10 mouse cellular contexts compared by ENCODE assay signal in the genomic region with DNA sequence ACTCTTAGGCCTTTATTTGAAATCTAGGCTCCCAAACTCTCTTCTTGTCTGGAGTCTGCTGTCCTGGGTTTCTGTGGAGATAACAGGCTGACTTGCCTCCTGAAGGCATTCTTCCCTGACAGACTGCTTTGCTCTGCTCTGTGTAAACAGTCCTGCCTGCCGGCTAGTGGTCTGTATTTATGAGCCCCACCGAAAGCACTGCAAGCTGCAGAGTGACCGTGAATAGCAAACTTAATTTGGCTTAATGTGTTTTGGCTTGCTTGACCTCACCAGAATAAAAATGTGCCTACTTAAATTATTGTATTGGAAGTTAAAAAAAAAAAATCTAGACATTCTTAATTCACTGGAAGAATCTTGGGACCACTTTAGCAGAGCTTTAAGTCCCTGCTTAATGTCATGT. TPM values are rescaled to one million over a fixed set of nuclear protein-coding genes. Genes with fewer than 3 reads are reported as not detected.
A peak's percentile ranks its signal among the peaks of the same experiment; 100 is the strongest.
DNase-seq lines count a peak whose midpoint lies in the region; ATAC-seq lines count a peak whose summit lies in the region.
"Had no signal": no experiment of that assay in that cellular context is flagged by ENCODE, and none has a peak within 500 bp of the region (broad histone marks: within the 10 kb centered on the region; RNA-seq: fewer than 3 reads in every experiment).

No protein-coding gene starts in this region.

- ATAC-seq in heart, embryonic 15.5 days (replicated peaks; ENCODE audit: insufficient number of reproducible peaks, insufficient read depth, low FRiP score, low read depth): no peak
- peak; percentile 74; the same call in 1 of the 2 replicates for ATAC-seq in hindbrain, embryonic 13.5 days (ENCODE audit: low FRiP score)
- ATAC-seq in midbrain, embryonic 13.5 days: peak; percentile 82

- intact Hi-C loops in heart, postnatal 36 days (cut with DNase I): no loop called here
- intact Hi-C loops in gastrocnemius, postnatal 14 days (cut with DNase I; ENCODE audit: low total_unique reads): no loop called here

- no peak overlapping the region for H3K4me3 ChIP-seq in heart, embryonic 15.5 days
- no peak overlapping the region for H3K4me3 ChIP-seq in hindbrain, embryonic 13.5 days
- H3K4me3 ChIP-seq in midbrain, embryonic 13.5 days (replicated peaks): no peak overlapping the region

- 9% methylated on average over 3 of the region's 3 CpGs for WGBS in heart, embryonic 15.5 days
- WGBS in hindbrain, embryonic 13.5 days: 3% methylated on average over 3 of the region's 3 CpGs
- 2% methylated on average over 3 of the region's 3 CpGs for whole genome bisulfite sequencing in midbrain, embryonic 13.5 days

- no peaks in the 10 kb centered on the region for H3K9me3 ChIP-seq in heart, embryonic 15.5 days (replicated peaks)
- H3K9me3 ChIP-seq in hindbrain, embryonic 13.5 days: no peaks in the 10 kb centered on the region
- no peaks in the 10 kb centered on the region for H3K9me3 ChIP-seq in midbrain, embryonic 13.5 days

- peak overlapping the region; percentile 36 for H3K27ac ChIP-seq in heart, embryonic 15.5 days
- H3K27ac ChIP-seq in hindbrain, embryonic 13.5 days: peak overlapping the region; percentile 18; the same call in 1 of the 2 replicates
- peak overlapping the region; percentile 40; the same call in 1 of the 2 replicates for H3K27ac ChIP-seq in midbrain, embryonic 13.5 days

- no peak overlapping the region for H3K9ac ChIP-seq in heart, embryonic 15.5 days
- no peak overlapping the region for H3K9ac ChIP-seq in hindbrain, embryonic 13.5 days
- H3K9ac ChIP-seq in midbrain, embryonic 13.5 days (replicated peaks): no peak overlapping the region

- DNase-seq in heart, postnatal 36 days: no peak
- DNase-seq in embryo, embryonic 10.5 days (ENCODE audit: low spot score): peak; percentile 79
- no peak for DNase-seq in gastrocnemius, postnatal 14 days
- DNase-seq in ovary, postnatal 10 days (ENCODE audit: low spot score): no peak
- no peak for DNase-seq in cerebellum, postnatal 4 days (ENCODE audit: low spot score in 2 of 2)
- DNase-seq: cerebellum, postnatal 10 days; lung, postnatal 36 days had no signal

- no peaks in the 10 kb centered on the region for H3K27me3 ChIP-seq in heart, embryonic 15.5 days
- H3K27me3 ChIP-seq in hindbrain, embryonic 13.5 days: no peaks in the 10 kb centered on the region
- H3K27me3 ChIP-seq in midbrain, embryonic 13.5 days: no peaks in the 10 kb centered on the region

- no peak overlapping the region for H3K4me2 ChIP-seq in heart, embryonic 15.5 days
- H3K4me2 ChIP-seq in hindbrain, embryonic 13.5 days: no peak overlapping the region
- H3K4me2 ChIP-seq in midbrain, embryonic 13.5 days (replicated peaks): no peak overlapping the region

- peaks cover 51% of the 10 kb centered on the region for H3K4me1 ChIP-seq in heart, embryonic 15.5 days (replicated peaks)
- peaks cover 35% of the 10 kb centered on the region for H3K4me1 ChIP-seq in hindbrain, embryonic 13.5 days (replicated peaks)
- peaks cover 28% of the 10 kb centered on the region for H3K4me1 ChIP-seq in midbrain, embryonic 13.5 days (replicated peaks)

- no peaks in the 10 kb centered on the region for H3K36me3 ChIP-seq in heart, embryonic 15.5 days
- no peaks in the 10 kb centered on the region for H3K36me3 ChIP-seq in hindbrain, embryonic 13.5 days
- H3K36me3 ChIP-seq in midbrain, embryonic 13.5 days: no peaks in the 10 kb centered on the region

RNA-seq across cellular contexts. Expression of a gene that starts 28.4 kb away (rescaled TPM):
- polyA plus RNA-seq in heart, embryonic 15.5 days (2015; fragmentation: Nextera tagmentation; extraction: Ambion mirVana): 24.6 and 29.8 TPM in 2 replicates
- total RNA-seq in heart, postnatal 36 days (2021): 1 to 10 TPM; 5.1 to 5.3 TPM
- 37.8 and 39.6 TPM in 2 replicates for polyA plus RNA-seq in hindbrain, embryonic 13.5 days (2015; fragmentation: Nextera tagmentation; extraction: Ambion mirVana)
- polyA plus RNA-seq in midbrain, embryonic 13.5 days (2015; fragmentation: Nextera tagmentation; extraction: Ambion mirVana): 44.5 and 45.8 TPM in 2 replicates
- 1 to 10 TPM; 5.8 to 6.5 TPM for total RNA-seq in gastrocnemius, postnatal 14 days (2021)
